9 mouse cellular contexts compared by ENCODE assay signal in the genomic region with DNA sequence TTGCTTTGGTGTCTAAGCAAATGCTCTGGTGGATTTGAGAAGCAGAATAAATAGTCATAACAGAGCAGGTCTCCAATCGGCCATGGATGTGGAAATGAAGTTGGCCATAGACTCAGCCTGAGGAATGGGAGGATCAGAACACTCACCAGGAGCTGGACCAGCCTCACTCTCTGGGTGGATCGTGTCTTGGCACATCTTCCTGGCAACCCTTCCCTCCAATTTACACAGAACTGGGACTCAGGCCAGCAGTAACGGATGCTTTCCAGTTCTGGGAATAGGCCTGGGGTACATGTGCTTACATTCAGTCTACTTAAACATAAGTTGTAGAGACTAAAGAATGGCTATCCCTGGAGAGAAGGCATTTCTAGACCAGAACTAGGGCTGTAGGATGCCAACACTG.
DNase-seq lines count a peak whose midpoint lies in the region; ATAC-seq and TF ChIP-seq lines count a peak whose summit lies in the region.
"Had no signal": no experiment of that assay in that cellular context is flagged by ENCODE, and none has a peak within 500 bp of the region (broad histone marks: within the 10 kb centered on the region; RNA-seq: fewer than 3 reads in every experiment).

No protein-coding gene starts in this region.

- no peaks in the 10 kb centered on the region for H3K9me3 ChIP-seq in heart, embryonic 10.5 days
- no peaks in the 10 kb centered on the region for H3K9me3 ChIP-seq in midbrain, postnatal 0 days (ENCODE audit: low read length)
- no peaks in the 10 kb centered on the region for H3K9me3 ChIP-seq in midbrain, embryonic 13.5 days

- no peak for TF ChIP-seq CTCF in midbrain, postnatal 0 days (IDR thresholded peaks at IDR 0.05)

- no peaks in the 10 kb centered on the region for H3K36me3 ChIP-seq in heart, embryonic 10.5 days
- H3K36me3 ChIP-seq in midbrain, postnatal 0 days (ENCODE audit: insufficient read depth, low read length), result no peaks in the 10 kb centered on the region
- no peaks in the 10 kb centered on the region for H3K36me3 ChIP-seq in midbrain, embryonic 13.5 days

- H3K9ac ChIP-seq in midbrain, postnatal 0 days (replicated peaks; ENCODE audit: low read length, poor library complexity, severe bottlenecking), result no peak overlapping the region
- H3K9ac ChIP-seq in midbrain, embryonic 13.5 days (replicated peaks), result no peak overlapping the region

- no peak overlapping the region for H3K4me2 ChIP-seq in midbrain, postnatal 0 days (ENCODE audit: low read depth, low read length, poor library complexity, severe bottlenecking)
- no peak overlapping the region for H3K4me2 ChIP-seq in midbrain, embryonic 13.5 days (replicated peaks)

- WGBS in heart, embryonic 10.5 days, result 87% methylated on average over 3 of the region's 3 CpGs
- WGBS in midbrain, postnatal 0 days, result 59% methylated on average over 3 of the region's 3 CpGs
- 92% methylated on average over 3 of the region's 3 CpGs for WGBS in midbrain, embryonic 13.5 days

- no peak for ATAC-seq in midbrain, postnatal 0 days (ENCODE audit: low FRiP score)
- no peak for ATAC-seq in midbrain, embryonic 13.5 days

- no peak overlapping the region for H3K4me3 ChIP-seq in heart, embryonic 10.5 days
- no peak overlapping the region for H3K4me3 ChIP-seq in midbrain, postnatal 0 days (ENCODE audit: low read depth, low read length)
- H3K4me3 ChIP-seq in midbrain, embryonic 13.5 days (replicated peaks), result no peak overlapping the region
- H3K4me3 ChIP-seq: left cerebral cortex, adult 2 months had no signal

- no peaks in the 10 kb centered on the region for H3K4me1 ChIP-seq in heart, embryonic 10.5 days
- H3K4me1 ChIP-seq in midbrain, postnatal 0 days (ENCODE audit: insufficient read depth, low read length), result no peaks in the 10 kb centered on the region
- no peaks in the 10 kb centered on the region for H3K4me1 ChIP-seq in midbrain, embryonic 13.5 days (replicated peaks)

- H3K27ac ChIP-seq in heart, embryonic 10.5 days, result no peak overlapping the region
- H3K27ac ChIP-seq in midbrain, postnatal 0 days (ENCODE audit: low read depth, low read length), result no peak overlapping the region
- no peak overlapping the region for H3K27ac ChIP-seq in midbrain, embryonic 13.5 days
- H3K27ac ChIP-seq: left cerebral cortex, adult 2 months had no signal

- peaks cover 6% of the 10 kb centered on the region for H3K27me3 ChIP-seq in heart, embryonic 10.5 days (ENCODE audit: insufficient read depth, poor library complexity, severe bottlenecking)
- H3K27me3 ChIP-seq in midbrain, postnatal 0 days (ENCODE audit: insufficient read depth, low read length), result no peaks in the 10 kb centered on the region
- H3K27me3 ChIP-seq in midbrain, embryonic 13.5 days, result peaks cover 5% of the 10 kb centered on the region; the same call in 1 of the 2 replicates

- DNase-seq in heart, adult 11 months, result peak; percentile 88
- DNase-seq in heart, embryonic 10.5 days (ENCODE audit: low spot score), result no peak
- DNase-seq in midbrain, postnatal 0 days (ENCODE audit: low spot score), result peak; percentile 65
- DNase-seq in layer of hippocampus, adult 18-20 months (ENCODE audit: low spot score in 2 of 2), result peak; percentile 13 to 55
- peak; percentile 66 for DNase-seq in right cerebral cortex, postnatal 4 days
- no peak for DNase-seq in urinary bladder, postnatal 10 days (ENCODE audit: low spot score)
- DNase-seq in thymus, postnatal 25 days, result no peak

Comparison
In these comparisons a context has a peak if more than half of its experiments do, and no peak if none do; other contexts are left out.
1. DNase-seq: peak in heart, adult 11 months (single experiment), midbrain, postnatal 0 days (single experiment), layer of hippocampus, adult 18-20 months (2 of 2) and right cerebral cortex, postnatal 4 days (single experiment); none in heart, embryonic 10.5 days (single experiment), urinary bladder, postnatal 10 days (single experiment) and thymus, postnatal 25 days (single experiment).